Mouse (Mus musculus) liver, adult 2 months (tissue): ENCODE data around the gene Meaf6. TPM values are rescaled to one million over a fixed set of nuclear protein-coding genes. Genes with fewer than 3 reads are reported as not detected.

Source experiments
- DNase-seq: peaks from one replicate; pipeline ENCODE4 v3.0.0-alpha.2; 2011; ENCODE audit warnings: low read depth, low spot score; ENCODE audit errors: extremely low read depth
- H3K27ac ChIP-seq: fragments of 200-500 bp; replicated peaks from 2 replicates; pipeline ENCODE4 v1.5.1; 2012; ENCODE audit warnings: low read depth, mild to moderate bottlenecking, control low read depth, inconsistent platforms, low read length; ENCODE audit not compliant: insufficient read depth
- H3K27me3 ChIP-seq: fragments of 200-500 bp; 2 replicates; pipeline ENCODE4 v1.6.1; 2012; ENCODE audit warnings: mild to moderate bottlenecking, moderate library complexity, low read length, inconsistent platforms; ENCODE audit not compliant: control insufficient read depth, insufficient read depth
- H3K36me3 ChIP-seq: fragments of 200-500 bp; 2 replicates; pipeline ENCODE4 v1.6.1; 2012; ENCODE audit warnings: low read length, inconsistent platforms; ENCODE audit not compliant: control insufficient read depth, insufficient read depth
- H3K4me1 ChIP-seq: fragments of 200-500 bp; 2 replicates; pipeline ENCODE4 v1.6.1; 2011; ENCODE audit warnings: low read length; ENCODE audit not compliant: control insufficient read depth, insufficient read depth
- H3K4me3 ChIP-seq: fragments of 200-500 bp; 2 replicates; pipeline ENCODE4 v1.5.1; 2011; ENCODE audit warnings: low read depth, mild to moderate bottlenecking, control low read depth, low read length, moderate library complexity; ENCODE audit not compliant: insufficient read depth
- H3K79me2 ChIP-seq: fragments of 200-500 bp; 2 replicates; pipeline ENCODE4 v1.6.1; 2012; ENCODE audit warnings: inconsistent platforms, mild to moderate bottlenecking, low read length, moderate library complexity; ENCODE audit not compliant: control insufficient read depth, insufficient read depth
- H3K9ac ChIP-seq: fragments of 200-500 bp; 2 replicates; pipeline ENCODE4 v1.6.1; 2012; ENCODE audit warnings: low read depth, mild to moderate bottlenecking, control low read depth, inconsistent platforms, low read length
- CTCF ChIP-seq: fragments of 200-500 bp; IDR thresholded peaks from 2 replicates; pipeline ENCODE4 v1.5.1; 2011; ENCODE audit warnings: low read depth, low read length, control low read depth
- POLR2A ChIP-seq: fragments of 200-500 bp; IDR thresholded peaks from 2 replicates; pipeline ENCODE4 v1.6.1; 2011; ENCODE audit warnings: low read length, control low read depth; ENCODE audit not compliant: insufficient read depth; ENCODE audit errors: extremely low read depth
- WGBS: fragments of 180-500 bp; shearing (Covaris S2); methylation state at CpG from one replicate; pipeline ENCODE4 v1.1.7; 2018; 5-methylcytosine and 5-hydroxymethylcytosine counted together
- polyA plus RNA-seq: library from polyadenylated mRNA; depleted of rRNA; stranded (reverse); fragments of >200 nt; gene quantifications from 2 replicates; pipeline ENCODE4 v1.2.3, GENCODE M21; 2012
- total RNA-seq: library from RNA; depleted of rRNA; stranded (reverse); fragments of >200 nt; gene quantifications from 2 replicates; pipeline ENCODE4 v1.2.3, GENCODE M21; 2014

Meaf6 gene
- total and polyA plus RNA-seq, 2 experiments, result 4.7 to 5.9 TPM

DNA sequence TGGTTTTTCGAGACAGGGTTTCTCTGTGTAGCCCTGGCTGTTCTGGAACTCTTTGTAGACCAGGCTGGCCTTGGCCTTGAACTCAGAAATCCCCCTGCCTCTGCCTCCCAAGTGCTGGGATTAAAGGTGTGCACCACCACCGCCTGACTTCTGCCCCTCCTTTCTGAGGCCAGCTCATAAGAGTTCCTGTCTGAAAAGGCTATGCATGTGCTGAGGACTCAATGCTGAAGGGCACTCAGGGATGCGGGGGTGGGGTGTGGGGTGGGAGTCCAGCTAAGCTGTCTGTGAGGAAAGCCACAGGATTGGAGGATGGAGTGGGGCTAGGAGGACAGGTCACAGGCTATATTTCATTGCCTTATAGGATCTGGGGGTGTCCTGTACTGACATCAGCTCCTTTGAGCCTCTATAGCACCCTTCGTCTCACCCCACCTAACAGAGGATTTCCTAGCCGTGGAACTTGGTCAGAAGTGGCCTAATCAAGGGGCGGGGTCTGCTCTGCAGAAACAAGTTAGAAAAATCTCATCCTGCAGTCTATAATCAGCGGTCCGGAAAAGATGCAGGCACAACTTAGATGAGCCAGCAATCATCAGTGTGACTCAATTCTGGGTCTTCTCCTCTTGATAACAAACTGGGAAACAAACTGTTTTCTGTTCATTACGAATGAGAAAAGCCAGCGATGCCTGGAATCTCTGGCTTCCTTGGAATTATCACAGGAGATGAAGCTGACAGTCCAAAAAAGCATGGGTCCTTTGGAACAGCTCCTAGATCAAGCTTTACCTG, 50.3 kb downstream of the Meaf6 start:
- no peaks in the 10 kb centered on the region for H3K36me3 ChIP-seq
- H3K9ac ChIP-seq, result no peak overlapping the region
- no peaks in the 10 kb centered on the region for H3K79me2 ChIP-seq
- H3K27me3 ChIP-seq, result no peaks in the 10 kb centered on the region
- H3K27ac ChIP-seq, result no peak overlapping the region
- no peak overlapping the region for H3K4me3 ChIP-seq
- TF ChIP-seq CTCF (no peak), POLR2A (no peak)
- WGBS, result 70% methylated on average over 10 of the region's 10 CpGs
- no peaks in the 10 kb centered on the region for H3K4me1 ChIP-seq
- DNase-seq, result no peak

- no peak for TF ChIP-seq POLR2A
- TF ChIP-seq CTCF, result no peak
- H3K4me1 ChIP-seq, result no peaks in the 10 kb centered on the region
- H3K9ac ChIP-seq, result no peak overlapping the region
- 65% methylated on average over 12 of the region's 12 CpGs for WGBS
- H3K27me3 ChIP-seq, result no peaks in the 10 kb centered on the region
- no peak overlapping the region for H3K27ac ChIP-seq
- H3K4me3 ChIP-seq, result no peak overlapping the region
- DNase-seq, result no peak
- no peaks in the 10 kb centered on the region for H3K36me3 ChIP-seq
- H3K79me2 ChIP-seq, result no peaks in the 10 kb centered on the region
Measured at GRCm38 (mm10) chr4:125136303-125136888, 51.5 kb downstream of the Meaf6 start.

GRCm38 (mm10) chr4:125138321-125138720, 53.4 kb downstream of the Meaf6 start:
- Histone ChIP-seq H3K27me3 (no peaks in the 10 kb centered on the region), H3K4me1 (no peaks in the 10 kb centered on the region), H3K27ac (no peak overlapping the region), H3K4me3 (no peak overlapping the region), H3K79me2 (no peaks in the 10 kb centered on the region), H3K36me3 (no peaks in the 10 kb centered on the region), H3K9ac (no peak overlapping the region)
- no peak for TF ChIP-seq POLR2A
- WGBS, result 37% methylated on average over 7 of the region's 7 CpGs
- DNase-seq, result no peak

GRCm38 (mm10) chr4:125144211-125144610, 59.3 kb downstream of the Meaf6 start:
- 74% methylated on average over 5 of the region's 5 CpGs for WGBS
- peaks cover 2% of the 10 kb centered on the region; the same call in 1 of the 2 replicates for H3K27me3 ChIP-seq
- TF ChIP-seq CTCF (no peak), POLR2A (no peak)
- H3K36me3 ChIP-seq, result no peaks in the 10 kb centered on the region
- H3K79me2 ChIP-seq, result no peaks in the 10 kb centered on the region
- no peaks in the 10 kb centered on the region for H3K4me1 ChIP-seq
- no peak overlapping the region for H3K9ac ChIP-seq
- no peak for DNase-seq
- no peak overlapping the region for H3K27ac ChIP-seq
- no peak overlapping the region for H3K4me3 ChIP-seq

- Histone ChIP-seq H3K27ac (no peak overlapping the region), H3K4me3 (no peak overlapping the region), H3K9ac (no peak overlapping the region), H3K79me2 (no peaks in the 10 kb centered on the region), H3K4me1 (no peaks in the 10 kb centered on the region), H3K36me3 (no peaks in the 10 kb centered on the region), H3K27me3 (peaks cover 2% of the 10 kb centered on the region; the same call in 1 of the 2 replicates)
- TF ChIP-seq CTCF, result no peak
- no peak for TF ChIP-seq POLR2A
- no peak for DNase-seq
- WGBS, result 58% methylated on average over 7 of the region's 7 CpGs
Measured at GRCm38 (mm10) chr4:125144627-125145026, 59.7 kb downstream of the Meaf6 start.

GRCm38 (mm10) chr4:125145213-125145612, 60.3 kb downstream of the Meaf6 start:
- H3K79me2 ChIP-seq, result no peaks in the 10 kb centered on the region
- DNase-seq, result no peak
- H3K27ac ChIP-seq, result no peak overlapping the region
- H3K4me3 ChIP-seq, result no peak overlapping the region
- 18% methylated on average over 10 of the region's 10 CpGs for WGBS
- peaks cover 2% of the 10 kb centered on the region; the same call in 1 of the 2 replicates for H3K27me3 ChIP-seq
- H3K9ac ChIP-seq, result no peak overlapping the region
- TF ChIP-seq CTCF (no peak), POLR2A (no peak)
- no peaks in the 10 kb centered on the region for H3K36me3 ChIP-seq
- H3K4me1 ChIP-seq, result no peaks in the 10 kb centered on the region
